In the genomic region with DNA sequence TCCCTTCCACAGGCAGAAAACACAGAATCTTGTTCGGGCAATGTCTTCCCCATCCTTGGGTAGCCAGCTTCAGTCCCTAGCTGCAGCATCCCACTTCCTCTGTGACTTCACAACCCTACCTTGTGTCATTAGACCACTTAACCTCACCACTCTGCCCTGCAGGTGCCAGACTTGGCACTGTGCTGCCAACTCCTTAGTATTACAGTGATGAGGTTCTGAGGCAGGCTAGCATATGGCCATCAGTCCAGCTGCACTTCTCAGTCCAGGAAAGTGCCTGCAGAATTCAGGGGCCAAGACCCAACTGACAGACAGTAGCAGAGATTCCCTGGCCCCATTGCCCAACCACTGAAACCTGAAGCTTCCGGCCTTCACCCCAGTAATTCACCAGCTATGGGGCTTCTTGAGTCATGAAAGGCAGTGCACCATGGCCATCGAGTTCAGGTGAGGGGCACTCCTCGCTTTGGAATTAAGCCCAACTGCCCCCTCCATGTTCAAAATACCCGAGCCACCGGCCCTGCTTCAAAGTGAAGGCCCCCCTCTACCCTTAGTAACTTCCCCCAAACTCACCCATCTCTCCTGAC, we compare ENCODE assay signal across 8 mouse cellular contexts. TPM values are rescaled to one million over a fixed set of nuclear protein-coding genes. Genes with fewer than 3 reads are reported as not detected.
DNase-seq lines count a peak whose midpoint lies in the region; ATAC-seq lines count a peak whose summit lies in the region.

No protein-coding gene starts in this region.

- H3K27me3 ChIP-seq in heart, embryonic 12.5 days (replicated peaks), result peaks cover 14% of the 10 kb centered on the region; the same call in 1 of the 2 replicates
- no peaks in the 10 kb centered on the region for H3K27me3 ChIP-seq in heart, embryonic 16.5 days (ENCODE audit: control insufficient read depth, insufficient read depth, low read length)
- no peaks in the 10 kb centered on the region for H3K27me3 ChIP-seq in liver, embryonic 15.5 days

- H3K36me3 ChIP-seq in heart, embryonic 12.5 days, result peaks cover 22% of the 10 kb centered on the region
- peaks cover 8% of the 10 kb centered on the region for H3K36me3 ChIP-seq in heart, embryonic 16.5 days (ENCODE audit: control insufficient read depth, insufficient read depth)
- H3K36me3 ChIP-seq in liver, embryonic 15.5 days (replicated peaks), result peaks cover 36% of the 10 kb centered on the region

- H3K4me1 ChIP-seq in heart, embryonic 12.5 days (replicated peaks), result peaks cover 17% of the 10 kb centered on the region
- H3K4me1 ChIP-seq in heart, embryonic 16.5 days (ENCODE audit: control insufficient read depth, insufficient read depth, low read length), result peaks cover 14% of the 10 kb centered on the region
- peaks cover 72% of the 10 kb centered on the region for H3K4me1 ChIP-seq in liver, embryonic 15.5 days (replicated peaks)

- H3K9me3 ChIP-seq in heart, embryonic 12.5 days (replicated peaks), result peaks cover 3% of the 10 kb centered on the region
- peaks cover 6% of the 10 kb centered on the region for H3K9me3 ChIP-seq in heart, embryonic 16.5 days (replicated peaks; ENCODE audit: control insufficient read depth, low read length)
- no peaks in the 10 kb centered on the region for H3K9me3 ChIP-seq in liver, embryonic 15.5 days (replicated peaks)

- H3K4me3 ChIP-seq in heart, embryonic 12.5 days, result peak overlapping the region; percentile 65
- H3K4me3 ChIP-seq in heart, embryonic 16.5 days (ENCODE audit: low read length), result peak overlapping the region; percentile 69
- H3K4me3 ChIP-seq in liver, embryonic 15.5 days (replicated peaks), result peak overlapping the region; percentile 78

- H3K27ac ChIP-seq in heart, embryonic 12.5 days (ENCODE audit: poor library complexity, severe bottlenecking), result no peak overlapping the region
- H3K27ac ChIP-seq in heart, embryonic 16.5 days (ENCODE audit: low read length), result no peak overlapping the region
- H3K27ac ChIP-seq in liver, embryonic 15.5 days (replicated peaks), result peak overlapping the region; percentile 74

- intact Hi-C loops in heart, postnatal 10 days (cut with DNase I), result no loop called here

- no peak for DNase-seq in heart, postnatal 10 days
- DNase-seq in NIH3T3 (ENCODE audit: low read depth), result peak; percentile 45
- no peak for DNase-seq in frontal cortex, postnatal 25 days (ENCODE audit: low spot score in 2 of 2)
- no peak for DNase-seq in layer of hippocampus, postnatal 25 days (ENCODE audit: extremely low spot score in 1 of 2, low spot score in 1 of 2)

- WGBS in heart, embryonic 12.5 days, result 14% methylated on average over 6 of the region's 6 CpGs
- WGBS in heart, embryonic 16.5 days, result 13% methylated on average over 6 of the region's 6 CpGs
- WGBS in liver, embryonic 15.5 days (ENCODE audit: insufficient replicate concordance), result 7% methylated on average over 6 of the region's 6 CpGs

- peak overlapping the region; percentile 73 for H3K9ac ChIP-seq in heart, embryonic 12.5 days
- H3K9ac ChIP-seq in heart, embryonic 16.5 days (ENCODE audit: low read length), result peak overlapping the region; percentile 76
- H3K9ac ChIP-seq in liver, embryonic 15.5 days, result peak overlapping the region; percentile 77

- H3K4me2 ChIP-seq in heart, embryonic 12.5 days, result peak overlapping the region; percentile 85
- peak overlapping the region; percentile 68 for H3K4me2 ChIP-seq in heart, embryonic 16.5 days (ENCODE audit: low read depth, low read length)
- H3K4me2 ChIP-seq in liver, embryonic 15.5 days, result peak overlapping the region; percentile 95

- ATAC-seq in heart, embryonic 12.5 days (ENCODE audit: insufficient number of reproducible peaks, low FRiP score), result no peak
- ATAC-seq in heart, embryonic 16.5 days (replicated peaks; ENCODE audit: extremely low read depth, insufficient read depth, low FRiP score), result no peak
- no peak; the same call in 1 of the 2 replicates for ATAC-seq in liver, embryonic 15.5 days (ENCODE audit: insufficient read depth)
- no peak for ATAC-seq in megakaryocyte-erythroid progenitor cell, adult 5-6 weeks (replicated peaks; ENCODE audit: low FRiP score, low TSS enrichment, poor library complexity, severe bottlenecking)

RNA-seq across cellular contexts. Expression of gene Itpripl1, which starts 0.6 kb away (rescaled TPM):
- 11.1 and 12.5 TPM in 2 replicates for polyA plus RNA-seq in heart, embryonic 12.5 days (2016; fragmentation: Nextera tagmentation; extraction: Ambion mirVana)
- total RNA-seq in heart, postnatal 10 days (2021), result 10 to 100 TPM; 14.1 to 15.3 TPM
- 13.5 and 14.3 TPM in 2 replicates for polyA plus RNA-seq in heart, embryonic 16.5 days (2015; fragmentation: Nextera tagmentation; extraction: Ambion mirVana)
- polyA plus RNA-seq in liver, embryonic 15.5 days (2015; fragmentation: Nextera tagmentation; extraction: Ambion mirVana), result 23.3 and 24.0 TPM in 2 replicates
- 17.9 and 23.4 TPM in 2 replicates for total RNA-seq in megakaryocyte-erythroid progenitor cell, adult 5-6 weeks (2014; fragmentation: Nextera tagmentation)
- 15.8 and 24.0 TPM in 2 replicates for total RNA-seq in megakaryocyte-erythroid progenitor cell, adult 5-6 weeks (2017)
- 1 to 10 TPM; 2.5 to 2.8 TPM for total RNA-seq in layer of hippocampus, postnatal 25 days (2021)

RNA-seq across cellular contexts. Expression of gene Ncaph, which starts 8.9 kb away (rescaled TPM):
- polyA plus RNA-seq in heart, embryonic 12.5 days (2016; fragmentation: Nextera tagmentation; extraction: Ambion mirVana), result 62.9 and 67.1 TPM in 2 replicates
- total RNA-seq in heart, postnatal 10 days (2021), result 10 to 100 TPM; 13.7 to 15.2 TPM
- polyA plus RNA-seq in heart, embryonic 16.5 days (2015; fragmentation: Nextera tagmentation; extraction: Ambion mirVana), result 54.5 and 58.2 TPM in 2 replicates
- 54.9 and 57.2 TPM in 2 replicates for polyA plus RNA-seq in liver, embryonic 15.5 days (2015; fragmentation: Nextera tagmentation; extraction: Ambion mirVana)
- 44.7 and 65.6 TPM in 2 replicates for total RNA-seq in megakaryocyte-erythroid progenitor cell, adult 5-6 weeks (2014; fragmentation: Nextera tagmentation)
- 55.8 and 57.3 TPM in 2 replicates for total RNA-seq in megakaryocyte-erythroid progenitor cell, adult 5-6 weeks (2017)
- 1 to 10 TPM; 2.1 to 2.6 TPM for total RNA-seq in layer of hippocampus, postnatal 25 days (2021)

Comparison
In these comparisons a context has a peak if more than half of its experiments do, and no peak if none do; other contexts are left out.
1. RNA of gene Ncaph, which starts 8.9 kb away (total RNA-seq): 44.7 to 65.6 TPM in megakaryocyte-erythroid progenitor cell, adult 5-6 weeks and 13.7 to 15.2 TPM in heart, postnatal 10 days; 2.1 to 2.6 TPM in layer of hippocampus, postnatal 25 days; every median in the first group is over 4 times any median in the second.
2. Peak in every context shown above with its lines, with median percentiles within 50 percentile points of each other: H3K4me2 ChIP-seq, H3K4me3 ChIP-seq and H3K9ac ChIP-seq.